Mouse (Mus musculus) midbrain, embryonic 10.5 days (tissue): ENCODE measurements at regions not wholly inside any gene's neighbourhood (a gene's known extent, or its start where the extent isn't known, plus 50 kb on each side); places are given as distances from the start of the nearest gene placed in this dataset.
"Not testable (repeated sequence)": the region's sequence is repeated elsewhere in the genome, so short reads cannot be mapped to it uniquely, and the experiment has no call there.

Source experiments
- DNase-seq: peaks from one replicate; pipeline ENCODE4 v3.0.0-alpha.2; 2017; ENCODE audit warnings: low spot score
- H3K27ac ChIP-seq: fragments of 300-500 bp; sonication (generic); replicated peaks from 2 replicates; pipeline ENCODE4 v1.5.1; 2016; ENCODE audit warnings: mild to moderate bottlenecking
- H3K27me3 ChIP-seq: fragments of 300-500 bp; sonication (generic); 2 replicates; pipeline ENCODE4 v1.6.1; 2016; ENCODE audit warnings: low read depth, mild to moderate bottlenecking; ENCODE audit not compliant: poor library complexity, severe bottlenecking
- H3K36me3 ChIP-seq: fragments of 300-500 bp; sonication (generic); 2 replicates; pipeline ENCODE4 v1.6.1; 2016; ENCODE audit warnings: mild to moderate bottlenecking, moderate library complexity
- H3K4me1 ChIP-seq: fragments of 300-500 bp; sonication (generic); 2 replicates; pipeline ENCODE4 v1.6.1; 2016
- H3K4me3 ChIP-seq: fragments of 300-500 bp; sonication (generic); 2 replicates; pipeline ENCODE4 v1.5.1; 2016; ENCODE audit warnings: mild to moderate bottlenecking, moderate library complexity
- H3K9me3 ChIP-seq: fragments of 300-500 bp; sonication (generic); replicated peaks from 2 replicates; pipeline ENCODE4 v1.6.1; 2016; ENCODE audit warnings: mild to moderate bottlenecking
- WGBS: fragments of 180-500 bp; shearing (Covaris S2); methylation state at CpG from one replicate; pipeline ENCODE4 v1.1.7; 2016; 5-methylcytosine and 5-hydroxymethylcytosine counted together

DNA sequence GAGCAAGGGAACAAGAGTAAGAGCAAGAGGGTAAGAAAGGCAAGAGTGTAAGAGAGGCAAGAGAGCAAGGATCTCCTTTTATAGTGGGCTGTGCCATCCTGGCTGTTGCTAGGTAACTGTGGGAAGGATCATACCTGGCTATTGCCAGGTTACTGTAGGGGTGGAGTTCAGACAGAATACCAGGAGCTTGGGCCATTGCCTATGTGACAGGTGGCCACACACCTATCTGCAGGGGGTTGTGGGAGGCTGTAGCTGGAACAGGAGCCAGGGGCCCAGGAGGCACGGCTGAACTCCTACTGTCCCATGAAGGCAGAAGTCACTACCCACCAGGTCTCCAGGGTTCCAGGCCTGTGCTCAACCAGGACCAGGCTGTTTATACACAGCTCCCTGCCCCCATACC, 1149.0 kb downstream of the 9330182O14Rik start:
- Histone ChIP-seq H3K27ac (no peak overlapping the region), H3K4me3 (no peak overlapping the region), H3K9me3 (no peaks in the 10 kb centered on the region), H3K36me3 (no peaks in the 10 kb centered on the region), H3K4me1 (no peaks in the 10 kb centered on the region), H3K27me3 (no peaks in the 10 kb centered on the region)
- DNase-seq: no peak
- WGBS: 60% methylated on average over 1 of the region's 1 CpGs

DNA sequence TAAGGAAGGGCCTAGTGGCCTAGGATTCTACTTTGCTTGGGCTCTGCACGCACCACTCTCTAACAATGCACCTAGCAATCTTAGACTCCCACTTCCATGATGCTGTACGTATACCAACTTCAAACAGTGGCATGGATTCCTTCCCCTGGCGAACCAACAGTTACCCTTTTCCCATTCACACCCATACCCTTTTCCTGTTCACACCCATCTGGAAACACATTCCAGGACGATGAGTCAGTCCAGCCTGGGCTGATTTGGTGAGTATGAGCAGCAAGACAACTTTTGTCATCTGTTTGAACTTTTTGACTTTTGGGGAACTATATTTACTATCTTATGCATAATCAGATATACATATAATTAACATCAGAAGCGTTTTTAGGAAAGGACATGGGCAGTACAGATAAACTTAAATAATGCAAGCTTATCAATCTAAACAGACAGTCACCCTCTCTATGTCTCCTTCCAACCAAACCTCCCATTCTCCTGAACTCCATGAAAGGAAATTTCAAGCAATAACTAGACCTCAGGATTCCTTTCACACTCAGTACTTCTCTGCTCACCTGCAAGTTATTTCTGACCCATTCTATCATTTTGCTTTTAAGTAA, 1152.7 kb downstream of the 9330182O14Rik start:
- H3K27ac ChIP-seq: no peak overlapping the region
- no peaks in the 10 kb centered on the region for H3K4me1 ChIP-seq
- no peak overlapping the region for H3K4me3 ChIP-seq
- no peaks in the 10 kb centered on the region for H3K36me3 ChIP-seq
- DNase-seq: no peak
- 79% methylated on average over 5 of the region's 5 CpGs for WGBS
- H3K9me3 ChIP-seq: no peaks in the 10 kb centered on the region
- no peaks in the 10 kb centered on the region for H3K27me3 ChIP-seq

DNA sequence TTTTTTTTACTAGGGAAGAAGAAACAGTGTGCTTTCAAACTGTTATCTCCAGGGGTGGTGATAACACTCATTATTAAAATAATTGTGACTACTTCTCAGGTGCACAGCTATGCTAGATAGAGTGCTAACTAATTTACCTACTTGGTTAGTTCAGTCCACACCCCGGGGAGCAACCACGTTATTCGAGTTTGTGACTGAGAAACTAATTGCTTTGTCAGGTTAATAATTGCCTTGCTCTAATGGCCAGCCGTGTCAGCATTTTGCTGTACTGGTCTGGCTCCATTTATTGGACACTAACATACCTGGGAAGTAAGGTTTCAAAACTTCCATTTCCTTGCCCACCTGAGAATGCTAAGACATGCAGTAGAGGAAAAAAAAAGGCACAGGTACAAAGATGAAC, 1163.3 kb downstream of the 9330182O14Rik start:
- H3K9me3 ChIP-seq: no peaks in the 10 kb centered on the region
- no peaks in the 10 kb centered on the region for H3K4me1 ChIP-seq
- H3K36me3 ChIP-seq: no peaks in the 10 kb centered on the region
- no peak overlapping the region for H3K27ac ChIP-seq
- 87% methylated on average over 4 of the region's 4 CpGs for WGBS
- no peak for DNase-seq
- no peaks in the 10 kb centered on the region for H3K27me3 ChIP-seq
- no peak overlapping the region for H3K4me3 ChIP-seq

DNA sequence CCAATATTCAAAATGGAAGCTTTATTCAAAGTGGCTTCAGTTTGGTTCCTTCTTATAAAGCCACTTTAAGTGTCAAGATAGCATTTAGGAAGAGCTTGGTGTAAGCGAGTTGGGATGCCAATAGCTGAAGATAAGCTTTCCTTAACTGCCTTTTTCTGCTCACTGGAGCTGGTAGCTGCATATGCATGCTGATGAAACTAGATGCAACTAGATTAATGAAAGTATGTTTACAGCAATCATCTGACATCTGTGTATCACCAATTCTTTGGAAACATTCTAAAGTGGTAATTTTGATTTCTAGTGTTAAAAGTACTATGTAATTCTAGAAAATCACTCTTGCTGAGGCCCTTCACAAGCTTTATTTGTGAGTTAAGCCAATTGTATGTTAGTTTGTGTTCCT, 1172.5 kb downstream of the 9330182O14Rik start:
- no peak overlapping the region for H3K4me3 ChIP-seq
- no peak overlapping the region for H3K27ac ChIP-seq
- no peaks in the 10 kb centered on the region for H3K4me1 ChIP-seq
- no peak for DNase-seq
- H3K36me3 ChIP-seq: no peaks in the 10 kb centered on the region
- 79% methylated on average over 1 of the region's 1 CpGs for WGBS
- H3K9me3 ChIP-seq: no peaks in the 10 kb centered on the region
- no peaks in the 10 kb centered on the region for H3K27me3 ChIP-seq

DNA sequence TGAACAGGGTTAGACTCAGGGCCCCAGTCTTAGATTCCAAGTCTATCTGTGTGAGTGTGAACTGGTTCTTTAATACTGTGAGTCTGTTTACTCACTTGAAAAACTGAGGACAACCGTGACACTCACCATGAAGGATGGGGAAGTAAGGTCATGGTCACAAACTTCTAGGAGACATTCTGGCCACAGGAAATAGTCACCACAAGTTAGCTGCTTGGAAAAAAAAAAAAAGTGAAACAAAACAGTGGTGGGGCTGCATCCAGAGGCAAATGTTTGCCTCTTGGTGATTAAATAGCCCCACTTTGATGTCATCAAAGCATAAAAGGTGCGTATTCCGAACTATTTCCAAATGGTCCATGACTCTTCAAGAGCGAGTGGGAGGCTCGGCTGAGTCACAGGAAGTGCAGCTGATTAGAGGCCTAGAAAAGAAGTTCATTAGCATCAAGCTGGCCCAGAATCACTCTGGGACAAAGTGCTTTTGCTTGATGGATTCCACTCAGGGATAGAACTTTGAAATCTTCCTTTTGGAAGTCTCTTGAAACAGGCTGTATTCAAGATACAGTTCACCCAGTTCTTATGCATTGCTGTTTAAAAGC, 1177.7 kb downstream of the 9330182O14Rik start:
- H3K4me3 ChIP-seq: no peak overlapping the region
- no peaks in the 10 kb centered on the region for H3K27me3 ChIP-seq
- no peaks in the 10 kb centered on the region for H3K4me1 ChIP-seq
- H3K27ac ChIP-seq: no peak overlapping the region
- H3K9me3 ChIP-seq: no peaks in the 10 kb centered on the region
- DNase-seq: no peak
- 82% methylated on average over 5 of the region's 5 CpGs for WGBS
- H3K36me3 ChIP-seq: no peaks in the 10 kb centered on the region

DNA sequence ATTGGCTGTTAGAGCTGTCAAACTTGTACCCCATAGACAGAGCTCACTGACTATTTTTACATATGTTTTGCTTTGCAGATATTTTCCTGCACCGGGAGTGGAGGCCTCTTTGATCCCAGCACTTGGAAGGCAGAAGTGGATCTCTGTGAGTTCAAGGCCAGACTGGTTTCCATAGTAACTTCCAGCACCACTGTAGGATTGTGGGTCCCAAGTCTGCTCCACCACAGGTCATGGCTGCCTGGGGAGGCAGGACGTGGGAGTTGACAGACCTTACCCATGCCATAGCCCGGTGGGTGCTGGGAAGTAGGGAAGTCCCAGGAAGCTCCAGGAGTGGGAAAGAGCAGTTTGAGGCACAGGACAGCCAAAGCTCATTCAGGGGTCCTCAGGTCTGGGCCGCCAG, 1180.8 kb downstream of the 9330182O14Rik start:
- H3K27me3 ChIP-seq: no peaks in the 10 kb centered on the region

DNA sequence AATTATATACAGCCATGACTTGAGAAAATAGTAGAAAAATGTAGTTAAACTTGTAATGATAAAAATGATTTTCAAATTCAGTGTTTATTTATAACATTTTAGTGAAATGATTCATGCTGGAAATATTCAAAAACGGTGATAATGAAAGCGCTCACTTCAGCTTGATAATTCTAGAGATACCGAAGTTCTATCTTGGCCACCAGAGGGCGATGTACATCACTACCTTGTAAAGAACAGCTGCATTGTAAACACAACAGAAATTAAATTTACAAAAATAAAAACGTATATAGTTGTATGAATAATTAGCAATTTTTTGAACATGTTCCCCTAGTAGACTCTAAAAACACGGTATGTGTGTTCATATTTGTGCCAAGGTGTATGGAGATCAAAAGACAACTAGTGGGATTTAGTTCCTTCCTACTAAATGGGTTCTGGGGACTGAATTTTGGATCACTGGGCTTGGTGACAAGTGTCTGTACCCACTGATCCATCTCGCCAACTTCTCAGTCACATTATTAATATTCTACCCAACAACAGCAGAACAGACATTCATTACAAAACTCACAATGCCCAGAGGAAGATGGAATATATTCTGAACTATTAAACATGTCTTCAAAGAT, 1191.6 kb downstream of the 9330182O14Rik start:
- 32% methylated on average over 7 of the region's 7 CpGs for WGBS
- peak; percentile 22 for DNase-seq

More for the DNA sequence above, 1180.8 kb downstream of the 9330182O14Rik start:
- H3K4me3 ChIP-seq: no peak overlapping the region
- H3K27ac ChIP-seq: no peak overlapping the region
- whole genome bisulfite sequencing: 75% methylated on average over 4 of the region's 4 CpGs
- no peaks in the 10 kb centered on the region for H3K4me1 ChIP-seq
- no peak for DNase-seq
- H3K36me3 ChIP-seq: no peaks in the 10 kb centered on the region
- H3K9me3 ChIP-seq: no peaks in the 10 kb centered on the region

DNA sequence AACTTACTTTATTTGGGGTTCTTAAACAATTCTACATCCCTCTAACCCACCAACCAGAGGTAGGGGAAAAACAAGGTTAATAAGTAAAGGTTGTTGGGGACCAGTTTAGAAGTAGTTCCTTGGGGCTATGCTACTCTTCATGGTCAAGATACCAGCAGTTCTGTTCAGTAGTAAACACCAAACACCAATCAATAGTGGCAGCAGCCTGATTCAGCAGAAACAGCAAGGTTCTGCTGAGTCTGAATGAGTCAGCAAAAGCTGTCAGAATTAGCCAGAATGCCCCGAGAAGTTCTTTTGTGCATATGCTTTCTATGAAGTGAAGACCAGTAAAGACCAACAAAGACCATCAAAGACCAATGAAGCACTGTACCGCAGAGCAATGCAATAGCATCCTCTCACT, 1195.1 kb downstream of the 9330182O14Rik start:
- no peak overlapping the region for H3K27ac ChIP-seq
- 81% methylated on average over 2 of the region's 2 CpGs for WGBS
- H3K27me3 ChIP-seq: no peaks in the 10 kb centered on the region
- DNase-seq: no peak
- no peaks in the 10 kb centered on the region for H3K36me3 ChIP-seq
- no peak overlapping the region for H3K4me3 ChIP-seq
- no peaks in the 10 kb centered on the region for H3K9me3 ChIP-seq
- H3K4me1 ChIP-seq: no peaks in the 10 kb centered on the region

More for the DNA sequence above, 1191.6 kb downstream of the 9330182O14Rik start:
- H3K9me3 ChIP-seq: no peaks in the 10 kb centered on the region
- no peaks in the 10 kb centered on the region for H3K36me3 ChIP-seq
- H3K27ac ChIP-seq: no peak overlapping the region
- H3K4me3 ChIP-seq: no peak overlapping the region
- no peaks in the 10 kb centered on the region for H3K27me3 ChIP-seq
- H3K4me1 ChIP-seq: no peaks in the 10 kb centered on the region

DNA sequence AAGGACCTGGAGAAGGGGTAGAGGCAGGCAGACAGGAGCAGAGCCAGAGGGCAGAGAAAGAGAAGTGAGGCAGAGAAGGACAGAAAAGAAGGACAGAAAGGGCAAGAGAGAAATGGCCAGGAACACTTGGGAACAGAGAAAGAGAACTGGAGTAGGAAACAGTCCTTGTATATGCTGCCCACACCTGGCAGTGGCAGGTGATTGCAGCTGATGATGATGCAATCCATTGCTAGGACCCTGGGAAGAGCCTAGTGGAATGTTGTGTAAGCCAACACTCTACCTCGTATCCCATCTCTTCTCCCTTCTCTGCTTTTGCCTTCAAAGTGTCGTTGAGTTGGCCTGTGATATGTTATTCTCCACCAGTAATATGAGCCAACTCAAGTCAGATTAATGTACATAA, 1195.9 kb downstream of the 9330182O14Rik start:
- no peak for DNase-seq
- H3K27ac ChIP-seq: no peak overlapping the region
- no peaks in the 10 kb centered on the region for H3K36me3 ChIP-seq
- no peaks in the 10 kb centered on the region for H3K9me3 ChIP-seq
- 69% methylated on average over 2 of the region's 2 CpGs for WGBS
- H3K4me1 ChIP-seq: no peaks in the 10 kb centered on the region
- H3K27me3 ChIP-seq: no peaks in the 10 kb centered on the region
- no peak overlapping the region for H3K4me3 ChIP-seq

DNA sequence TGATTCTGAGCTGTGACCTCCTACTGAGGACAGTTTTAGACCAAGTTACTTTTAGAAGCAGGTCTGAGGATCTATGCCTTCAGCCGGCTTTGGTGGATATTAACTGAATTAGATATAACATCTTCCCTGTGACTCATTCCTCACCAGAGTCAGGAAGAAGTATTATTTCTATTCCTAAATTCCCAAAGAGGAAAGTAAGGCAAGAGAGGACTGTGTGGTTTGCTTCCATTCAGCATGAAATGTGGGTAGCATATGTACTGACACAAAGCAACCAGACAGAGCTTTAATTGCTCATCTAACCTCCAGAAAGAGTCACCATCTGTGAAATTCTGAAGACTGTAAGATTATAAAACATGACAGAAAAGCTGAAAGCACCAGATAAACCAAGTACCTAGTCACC, 1198.3 kb downstream of the 9330182O14Rik start:
- Histone ChIP-seq H3K36me3 (no peaks in the 10 kb centered on the region), H3K4me3 (no peak overlapping the region), H3K9me3 (no peaks in the 10 kb centered on the region), H3K27ac (no peak overlapping the region), H3K27me3 (no peaks in the 10 kb centered on the region), H3K4me1 (no peaks in the 10 kb centered on the region)
- WGBS: 90% methylated on average over 1 of the region's 1 CpGs
- DNase-seq: no peak

DNA sequence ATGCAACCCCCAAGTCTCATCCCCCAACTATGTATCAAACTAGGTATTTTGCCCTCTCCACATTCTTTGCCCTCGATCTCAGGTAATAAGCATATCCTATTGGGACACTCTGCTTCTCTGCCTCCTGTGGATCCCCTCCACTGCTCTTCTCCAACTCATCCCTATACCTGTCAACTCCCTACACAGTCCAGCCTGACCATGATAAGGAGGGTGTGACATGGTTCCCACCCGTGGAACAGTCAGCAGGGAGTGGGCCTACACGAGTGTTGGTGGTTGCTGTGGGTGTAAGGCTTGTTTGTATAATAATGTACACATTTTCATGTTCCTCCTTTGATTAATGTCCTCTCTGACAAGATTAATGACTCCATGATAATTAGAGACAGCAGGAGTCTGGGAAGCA, 1199.0 kb downstream of the 9330182O14Rik start:
- WGBS: 91% methylated on average over 3 of the region's 3 CpGs
- no peak for DNase-seq
- Histone ChIP-seq H3K4me1 (no peaks in the 10 kb centered on the region), H3K4me3 (no peak overlapping the region), H3K36me3 (no peaks in the 10 kb centered on the region), H3K9me3 (no peaks in the 10 kb centered on the region), H3K27me3 (no peaks in the 10 kb centered on the region), H3K27ac (no peak overlapping the region)

DNA sequence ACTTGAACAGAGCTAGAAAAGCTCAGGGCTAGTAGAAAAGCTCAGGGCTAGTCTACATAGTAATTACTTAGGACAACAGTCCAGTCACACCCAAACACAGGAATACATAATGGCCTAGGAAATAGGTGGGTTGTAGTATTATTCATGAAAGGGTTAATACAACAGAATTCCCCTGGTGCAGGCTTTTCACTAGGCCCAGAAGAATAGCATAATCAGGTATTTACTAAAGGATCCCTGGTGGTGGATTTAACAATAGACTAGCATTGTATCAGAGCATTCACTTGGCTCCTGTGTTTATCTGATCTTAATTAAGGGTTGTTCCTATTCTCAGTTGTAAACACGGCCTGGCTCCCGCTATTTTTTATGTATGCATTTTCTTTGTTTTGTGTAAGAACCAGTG, 1206.5 kb downstream of the 9330182O14Rik start:
- 94% methylated on average over 2 of the region's 2 CpGs for WGBS
- H3K4me3 ChIP-seq, H3K36me3 ChIP-seq, H3K9me3 ChIP-seq, H3K4me1 ChIP-seq, H3K27ac ChIP-seq, H3K27me3 ChIP-seq, DNase-seq: not testable (repeated sequence)

DNA sequence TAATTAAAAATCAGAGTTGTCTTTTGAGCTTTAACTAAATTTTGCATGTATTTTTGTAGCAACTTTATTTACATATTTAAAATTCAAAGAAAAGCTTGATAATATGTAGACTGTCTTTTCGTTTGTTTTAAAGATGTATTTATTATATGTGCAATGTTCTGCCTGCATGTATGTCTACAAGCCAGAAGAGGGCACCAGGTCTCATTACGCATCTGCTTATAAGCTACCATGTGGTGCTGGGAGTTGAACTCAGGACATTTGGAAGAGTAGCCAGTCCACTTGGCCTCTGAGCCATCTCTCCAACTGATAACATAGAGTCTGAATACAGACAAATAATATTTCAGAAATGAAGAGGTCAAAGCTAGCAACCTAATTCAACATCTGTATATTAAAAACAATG, 1211.4 kb downstream of the 9330182O14Rik start:
- DNase-seq: no peak
- no peak overlapping the region for H3K27ac ChIP-seq
- 92% methylated on average over 2 of the region's 2 CpGs for WGBS

More for the DNA sequence above, 1211.4 kb downstream of the 9330182O14Rik start:
- H3K36me3 ChIP-seq: no peaks in the 10 kb centered on the region
- H3K9me3 ChIP-seq: peaks cover 5% of the 10 kb centered on the region; the same call in 1 of the 2 replicates
- H3K27me3 ChIP-seq: no peaks in the 10 kb centered on the region
- H3K4me3 ChIP-seq: no peak overlapping the region
- H3K4me1 ChIP-seq: no peaks in the 10 kb centered on the region
